Comparison of ENCODE assay signal across 24 mouse cellular contexts in genomic region chr9:66879486-66879885, GRCm38 (mm10). TPM values are rescaled to one million over a fixed set of nuclear protein-coding genes. Genes with fewer than 3 reads are reported as not detected.
DNase-seq lines count a peak whose midpoint lies in the region; ATAC-seq and TF ChIP-seq lines count a peak whose summit lies in the region.
"Had no signal": no experiment of that assay in that cellular context is flagged by ENCODE, and none has a peak within 500 bp of the region (broad histone marks: within the 10 kb centered on the region; RNA-seq: fewer than 3 reads in every experiment).

No protein-coding gene starts in this region.

- no peak for TF ChIP-seq POLR2A in lung, adult 2 months (IDR thresholded peaks at IDR 0.05; ENCODE audit: borderline replicate concordance, extremely low read depth, low read depth, low read length)

- H3K4me3 ChIP-seq in lung, postnatal 0 days (ENCODE audit: low read depth, low read length) = no peak overlapping the region
- H3K4me3 ChIP-seq in lung, adult 2 months (replicated peaks; ENCODE audit: extremely low read depth, low read depth, low read length) = no peak overlapping the region
- H3K4me3 ChIP-seq: embryonic facial prominence, embryonic 15.5 days; erythroblast, embryonic 14.5 days; forebrain, embryonic 10.5 days; gastrocnemius, adult 2 months; heart, embryonic 13.5 days had no signal

- 0 out of 2 replicates have a peak, but pooled peaks cover 3% of the 10 kb centered on the region for H3K4me1 ChIP-seq in lung, postnatal 0 days (ENCODE audit: insufficient read depth, low read depth, low read length)
- 0 out of 2 replicates have a peak, but pooled peaks cover 2% of the 10 kb centered on the region for H3K4me1 ChIP-seq in lung, adult 2 months (ENCODE audit: control insufficient read depth, insufficient read depth, low read length)

- H3K9me3 ChIP-seq in lung, postnatal 0 days (ENCODE audit: low read length) = no peaks in the 10 kb centered on the region
- H3K9me3 ChIP-seq: embryonic facial prominence, embryonic 15.5 days; heart, embryonic 13.5 days had no signal

- no peak for TF ChIP-seq CTCF in lung, postnatal 0 days (IDR thresholded peaks at IDR 0.05)
- no peak for TF ChIP-seq CTCF in lung, adult 2 months (IDR thresholded peaks at IDR 0.05; ENCODE audit: insufficient read depth, low read length)

- DNase-seq in lung, postnatal 0 days (ENCODE audit: low spot score) = peak; percentile 57
- no peak for DNase-seq in lung, adult 2 months
- no peak for DNase-seq in embryo, embryonic 10 days (ENCODE audit: low spot score)
- DNase-seq: adrenal gland, postnatal 10 days; B cell, adult 2 months; cerebellum, adult 18-20 months; cerebellum, adult 9-11 months; cerebellum, postnatal 36 days; embryo, embryonic 11 days; gastrocnemius, adult 2 months; gastrocnemius, postnatal 25 days; heart, postnatal 36 days had no signal

- no peak for TF ChIP-seq EP300 in lung, postnatal 0 days (IDR thresholded peaks at IDR 0.05)

- WGBS in lung, postnatal 0 days = 65% methylated on average over 6 of the region's 6 CpGs
- WGBS in lung, adult 2 months = 64% methylated on average over 6 of the region's 6 CpGs

- H3K27me3 ChIP-seq in lung, postnatal 0 days (replicated peaks; ENCODE audit: insufficient read depth, low read length) = no peaks in the 10 kb centered on the region
- H3K27me3 ChIP-seq: embryonic facial prominence, embryonic 15.5 days; heart, embryonic 13.5 days had no signal

- no peak for ATAC-seq in lung, postnatal 0 days
- 0 out of 2 replicates have a peak, but pooled peaks have one; percentile 19 for ATAC-seq in common myeloid progenitor, adult 5-6 weeks (replicated peaks; ENCODE audit: low read depth, poor library complexity, severe bottlenecking)
- peak; percentile 27 for ATAC-seq in megakaryocyte, adult 5-6 weeks (ENCODE audit: poor library complexity, severe bottlenecking)
- no peak for ATAC-seq in activated CD4-positive, CD25-positive, alpha-beta regulatory T cell, adult 4 months
- ATAC-seq: CD4-positive, CD25-positive, alpha-beta regulatory T cell, adult 4 months; forebrain, embryonic 14.5 days; hindbrain, embryonic 16.5 days; inflammation-experienced regulatory T-cells, adult 6 months had no signal

- H3K27ac ChIP-seq in lung, postnatal 0 days (ENCODE audit: low read length) = no peak overlapping the region
- H3K27ac ChIP-seq: embryonic facial prominence, embryonic 15.5 days; forebrain, embryonic 10.5 days; gastrocnemius, adult 2 months; heart, embryonic 13.5 days had no signal

- H3K36me3 ChIP-seq in lung, postnatal 0 days (ENCODE audit: insufficient read depth, low read length) = no peaks in the 10 kb centered on the region

- H3K9ac ChIP-seq in lung, postnatal 0 days (replicated peaks; ENCODE audit: low read depth) = no peak overlapping the region
- H3K9ac ChIP-seq: embryonic facial prominence, embryonic 15.5 days; heart, embryonic 13.5 days had no signal

- no peak overlapping the region for H3K4me2 ChIP-seq in lung, postnatal 0 days (replicated peaks; ENCODE audit: low read depth, low read length)
- H3K4me2 ChIP-seq: embryonic facial prominence, embryonic 15.5 days; heart, embryonic 13.5 days had no signal

RNA-seq across cellular contexts. Expression of gene Rab8b, which starts 40.0 kb away (rescaled TPM):
- polyA plus RNA-seq in lung, postnatal 0 days (2015; fragmentation: Nextera tagmentation; extraction: Ambion mirVana) = 15.6 and 20.4 TPM in 2 replicates
- polyA plus RNA-seq in lung, adult 2 months (2012; rRNA removed) = 11.9 and 19.2 TPM in 2 replicates
- total RNA-seq in common myeloid progenitor, adult 5-6 weeks (2017) = 82.9 and 87.3 TPM in 2 replicates
- 78.2 and 82.1 TPM in 2 replicates for total RNA-seq in megakaryocyte, adult 5-6 weeks (2015)
- 141 and 154 TPM in 2 replicates for total RNA-seq in megakaryocyte, adult 5-6 weeks (2017)
- 100 to 1,000 TPM; 157 to 180 TPM for polyA plus RNA-seq in activated CD4-positive, CD25-positive, alpha-beta regulatory T cell, adult 4 months (2017; shearing (Covaris generic))

RNA-seq across cellular contexts. Expression of gene Aph1c, which starts 45.0 kb away (rescaled TPM):
- 10.5 and 11.7 TPM in 2 replicates for polyA plus RNA-seq in lung, postnatal 0 days (2015; fragmentation: Nextera tagmentation; extraction: Ambion mirVana)
- 1.6 and 4.6 TPM in 2 replicates for polyA plus RNA-seq in lung, adult 2 months (2012; rRNA removed)
- 0.87 and 1.3 TPM in 2 replicates for total RNA-seq in common myeloid progenitor, adult 5-6 weeks (2017)
- total RNA-seq in megakaryocyte, adult 5-6 weeks (2015) = 25.0 and 31.4 TPM in 2 replicates
- 8.4 and 9.6 TPM in 2 replicates for total RNA-seq in megakaryocyte, adult 5-6 weeks (2017)
- polyA plus RNA-seq in activated CD4-positive, CD25-positive, alpha-beta regulatory T cell, adult 4 months (2017; shearing (Covaris generic)) = 1 to 10 TPM in 1 of 2 experiments, not detected in 1; 1.2 TPM
- polyA plus RNA-seq: erythroblast, embryonic 14.5 days; G1E had no signal

Comparison
In these comparisons a context has a peak if more than half of its experiments do, and no peak if none do; other contexts are left out.
1. ATAC-seq: peak in common myeloid progenitor, adult 5-6 weeks (single experiment) and megakaryocyte, adult 5-6 weeks (single experiment); none in lung, postnatal 0 days (single experiment) and activated CD4-positive, CD25-positive, alpha-beta regulatory T cell, adult 4 months (single experiment).